Mouse (Mus musculus): ENCODE results near the gene Miga2.

Gene Miga2

GRCm38 (mm10) chr2:30363773-30364650, at the start of gene Miga2:
Gene Miga2, plus strand, starts transcription at chr2:30364233.
- DNase-seq (ENCODE audit: inconsistent ontology term): peak; percentile 99

DNA sequence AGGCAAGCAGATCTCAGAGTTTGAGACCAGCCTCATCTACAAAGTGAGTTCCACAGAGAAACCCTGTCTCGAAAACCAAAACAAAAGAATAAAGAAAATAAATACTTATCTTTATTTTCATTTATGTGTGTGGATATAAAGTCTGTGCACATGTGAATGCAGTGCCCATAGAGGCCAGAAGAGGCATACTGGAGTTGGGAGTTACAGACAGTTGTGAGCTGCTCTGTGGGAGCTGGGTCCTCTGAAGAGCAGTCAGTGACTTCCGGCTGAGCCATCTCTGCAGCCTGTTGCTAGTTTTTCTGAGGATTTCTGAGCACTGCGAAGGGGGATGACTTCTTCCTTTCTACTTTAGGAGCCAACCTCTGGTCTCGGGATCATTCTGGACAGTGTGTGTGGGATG, 47.9 kb upstream of the Miga2 start:
- DNase-seq (ENCODE audit: inconsistent ontology term): no peak

DNA sequence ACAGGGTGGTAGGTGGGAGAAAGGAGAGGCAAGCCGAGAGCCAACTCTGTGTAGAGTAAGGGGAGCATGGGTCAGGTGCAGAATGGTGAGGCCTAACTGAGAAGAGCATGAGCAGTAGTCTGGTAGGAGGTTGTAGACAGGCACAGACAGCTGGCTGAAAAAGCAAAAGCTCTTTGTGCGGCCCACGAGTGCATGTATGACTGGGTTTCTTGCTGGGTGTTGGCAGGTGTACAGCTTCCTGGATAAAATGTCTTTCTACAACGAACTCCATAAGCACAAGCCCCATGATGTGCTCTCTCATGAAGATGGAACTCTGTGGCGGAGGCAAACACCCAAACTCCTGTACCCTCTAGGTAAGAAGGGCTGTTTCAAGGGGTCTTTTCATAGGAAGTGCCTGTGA, 47.1 kb upstream of the Miga2 start:
- DNase-seq (ENCODE audit: inconsistent ontology term): no peak

DNA sequence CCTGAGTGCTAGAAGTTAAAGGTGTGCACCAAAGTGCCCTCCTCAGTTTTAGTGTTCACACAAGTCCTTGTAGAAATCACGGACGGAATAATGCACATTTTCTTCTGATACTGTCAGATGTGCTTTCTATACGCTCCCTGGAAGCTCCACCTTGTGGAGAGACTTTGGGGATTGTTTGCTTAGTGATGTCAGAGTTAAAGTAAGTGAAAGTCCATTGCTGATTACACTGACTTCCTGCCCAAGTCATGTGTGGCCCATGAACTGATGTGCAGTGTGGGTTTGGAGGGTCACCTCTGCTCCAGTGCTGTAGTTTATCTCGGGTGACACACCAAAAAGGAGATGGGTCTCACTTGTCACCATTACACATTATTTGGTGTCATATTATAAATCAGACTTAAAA, 44.8 kb upstream of the Miga2 start:
- no peak for DNase-seq (ENCODE audit: inconsistent ontology term)

- no peak for DNase-seq (ENCODE audit: inconsistent ontology term)
Measured at GRCm38 (mm10) chr2:30323111-30323510, 40.9 kb upstream of the Miga2 start.

GRCm38 (mm10) chr2:30325296-30325695, 38.7 kb upstream of the Miga2 start:
- DNase-seq (ENCODE audit: inconsistent ontology term): no peak

DNA sequence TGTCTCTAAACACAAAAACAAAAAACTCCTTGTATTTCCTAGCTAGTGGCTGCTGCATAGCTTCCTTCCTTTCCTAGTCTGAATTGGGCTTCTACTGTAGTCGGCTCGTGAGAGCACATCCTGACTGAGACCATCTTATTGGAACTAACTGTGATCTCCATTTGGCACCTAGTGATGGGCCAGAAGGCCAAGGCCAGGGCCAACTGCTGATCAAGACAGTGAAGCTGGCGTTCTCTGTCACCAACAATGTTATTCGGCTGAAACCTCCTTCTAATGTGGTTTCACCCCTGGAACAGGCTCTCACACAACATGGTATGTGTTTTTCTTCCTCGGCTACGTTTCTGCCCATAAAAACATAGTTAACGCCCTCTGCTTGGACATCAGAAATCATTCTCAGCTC, 36.8 kb upstream of the Miga2 start:
- no peak for DNase-seq (ENCODE audit: inconsistent ontology term)

GRCm38 (mm10) chr2:30328791-30329190, 35.2 kb upstream of the Miga2 start:
- no peak for DNase-seq (ENCODE audit: inconsistent ontology term)

GRCm38 (mm10) chr2:30335324-30335723, 28.7 kb upstream of the Miga2 start:
- no peak for DNase-seq (ENCODE audit: inconsistent ontology term)

DNA sequence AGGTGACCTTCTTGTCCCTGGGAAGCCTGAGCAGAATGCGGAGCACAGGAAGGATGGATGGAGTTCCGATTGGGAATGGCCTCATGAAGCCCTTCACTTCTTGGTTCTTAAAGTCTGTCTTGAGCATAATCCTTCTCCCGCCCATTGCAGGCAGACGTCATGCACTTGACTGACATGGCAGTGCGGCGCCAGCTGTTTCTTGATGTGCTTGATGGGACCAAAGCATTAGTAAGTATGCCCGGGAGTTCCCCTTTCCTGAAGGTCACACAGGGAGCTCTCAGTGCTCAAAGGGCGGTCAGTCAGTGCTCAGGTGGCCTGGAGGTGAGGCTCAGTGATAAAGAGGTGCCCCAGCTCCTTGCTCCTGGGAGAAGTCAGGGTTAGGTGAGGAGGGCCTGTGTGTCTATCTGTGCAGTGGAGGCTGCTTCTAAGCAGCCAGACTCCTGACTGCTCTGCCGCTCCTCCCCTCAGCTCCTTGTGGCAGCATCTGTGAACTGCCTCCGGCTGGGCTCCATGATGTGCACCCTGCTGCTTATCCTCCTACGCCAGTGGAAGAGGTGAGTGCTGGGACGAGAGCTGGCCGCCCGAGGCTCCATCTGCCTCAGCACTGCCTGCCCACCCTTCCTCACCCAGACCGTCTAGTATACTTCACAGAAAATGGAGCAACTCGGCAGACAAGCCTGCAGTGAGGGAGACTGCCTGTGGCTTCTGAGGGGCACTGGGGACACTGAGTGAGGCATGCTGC, 27.7 kb upstream of the Miga2 start:
- no peak for DNase-seq (ENCODE audit: inconsistent ontology term)

- no peak for DNase-seq (ENCODE audit: inconsistent ontology term)
Measured at GRCm38 (mm10) chr2:30337179-30337578, 26.9 kb upstream of the Miga2 start.

GRCm38 (mm10) chr2:30342061-30342460, 22.0 kb upstream of the Miga2 start:
- no peak for DNase-seq (ENCODE audit: inconsistent ontology term)

- no peak for DNase-seq (ENCODE audit: inconsistent ontology term)
Measured at GRCm38 (mm10) chr2:30342544-30342943, 21.5 kb upstream of the Miga2 start.

DNA sequence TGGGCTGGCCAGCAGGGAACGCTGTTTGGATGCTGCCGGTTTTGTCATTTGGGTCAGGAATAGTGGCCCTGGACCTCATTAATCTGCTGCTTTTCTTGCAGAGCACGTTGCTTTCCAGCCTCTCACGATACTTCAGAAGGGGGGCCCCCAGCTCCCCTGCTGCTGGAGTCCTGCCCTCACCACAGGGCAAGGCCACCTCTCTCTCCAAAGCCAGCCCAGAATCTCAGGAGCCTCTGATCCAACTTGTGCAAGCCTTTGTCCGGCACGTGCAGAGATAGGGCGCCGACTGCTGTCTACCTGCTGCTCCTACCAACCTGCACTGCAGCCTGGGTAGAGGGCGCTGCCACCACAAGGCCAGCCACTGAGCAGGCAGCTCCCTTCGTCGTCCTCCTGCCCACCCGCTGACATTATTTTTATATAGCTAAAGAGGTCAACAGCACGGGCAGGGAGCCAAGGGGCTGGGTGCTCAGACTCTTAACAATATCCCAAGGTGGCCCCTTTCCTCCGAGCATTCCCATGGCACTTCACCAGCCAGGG, 20.4 kb upstream of the Miga2 start:
- no peak for DNase-seq (ENCODE audit: inconsistent ontology term)

DNA sequence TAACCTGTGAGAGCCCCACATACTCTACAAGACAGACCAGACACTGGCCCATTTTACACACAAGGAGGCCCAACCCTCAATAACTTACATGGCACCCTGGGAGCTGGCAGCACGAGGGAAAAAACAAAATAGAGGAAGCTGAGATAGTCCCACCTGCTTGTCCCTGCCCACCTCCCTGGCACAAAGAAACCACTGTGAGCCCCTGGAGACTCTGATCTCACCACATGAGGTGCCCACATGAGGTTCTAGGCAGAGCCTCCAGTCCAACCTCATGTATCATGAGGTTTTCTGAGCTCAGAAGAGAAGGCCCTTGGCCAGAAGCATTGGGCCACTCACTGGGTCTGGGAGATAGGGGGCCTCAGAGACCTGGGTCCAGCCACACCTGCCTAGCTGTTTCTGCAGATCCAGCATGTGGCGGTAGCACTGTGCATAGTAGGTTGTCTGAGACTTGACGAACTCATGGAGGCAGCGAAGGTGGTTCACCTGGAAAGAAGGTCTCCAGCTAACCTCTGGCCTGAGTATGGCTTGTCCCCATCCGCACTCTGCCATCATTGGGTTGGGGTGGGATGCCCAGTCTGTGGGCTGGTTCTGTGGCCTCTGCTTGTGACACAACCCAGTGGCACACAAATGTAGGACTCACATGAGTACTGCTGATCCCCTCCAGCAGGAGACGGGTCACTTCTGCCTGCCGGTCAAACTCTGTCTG, 17.9 kb upstream of the Miga2 start:
- DNase-seq (ENCODE audit: inconsistent ontology term): no peak

DNA sequence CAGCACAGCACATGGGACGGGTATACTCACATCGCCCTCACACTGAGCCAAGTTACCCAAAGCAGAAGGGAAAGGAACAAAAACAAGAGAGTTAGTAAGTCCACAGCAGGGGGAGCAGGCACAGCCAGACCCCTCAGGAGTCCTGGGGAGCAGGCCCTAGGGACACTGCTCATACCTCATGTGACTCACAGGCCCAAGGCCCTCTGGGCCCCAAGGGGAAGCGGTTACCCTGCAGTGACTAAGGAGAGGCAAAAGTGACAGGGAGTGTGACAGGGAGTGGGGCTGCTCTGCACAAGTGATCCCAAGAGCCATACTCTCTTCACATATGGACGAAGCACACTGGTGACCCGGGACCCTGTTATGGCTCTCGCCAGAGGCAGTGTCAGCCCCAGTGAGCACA, 14.8 kb upstream of the Miga2 start:
- DNase-seq (ENCODE audit: inconsistent ontology term): no peak

GRCm38 (mm10) chr2:30351149-30351548, 12.9 kb upstream of the Miga2 start:
- DNase-seq (ENCODE audit: inconsistent ontology term): peak; percentile 58

DNA sequence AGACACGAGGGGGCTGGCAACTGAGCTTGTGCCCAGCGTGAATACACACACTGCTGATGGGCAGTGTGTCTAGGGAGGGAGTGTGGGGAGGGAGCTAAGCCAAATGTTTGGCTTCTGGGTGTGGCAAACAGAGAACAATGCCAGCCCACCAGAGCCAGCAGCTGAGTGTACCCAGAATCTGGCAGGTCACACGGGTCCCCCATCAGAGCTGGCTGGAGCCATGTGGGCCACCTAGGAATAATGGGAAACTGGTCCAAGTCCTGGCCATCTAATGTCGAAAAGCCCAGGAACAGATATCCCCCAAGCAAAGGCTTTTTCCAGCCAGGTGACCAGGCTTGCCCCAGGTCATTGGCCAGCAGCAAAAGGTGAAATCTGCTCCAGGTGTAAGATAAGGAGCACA, 8.2 kb upstream of the Miga2 start:
- DNase-seq (ENCODE audit: inconsistent ontology term): no peak

- no peak for DNase-seq (ENCODE audit: inconsistent ontology term)
Measured at GRCm38 (mm10) chr2:30356266-30356665, 7.8 kb upstream of the Miga2 start.

GRCm38 (mm10) chr2:30356906-30357305, 7.1 kb upstream of the Miga2 start:
- no peak for DNase-seq (ENCODE audit: inconsistent ontology term)

DNA sequence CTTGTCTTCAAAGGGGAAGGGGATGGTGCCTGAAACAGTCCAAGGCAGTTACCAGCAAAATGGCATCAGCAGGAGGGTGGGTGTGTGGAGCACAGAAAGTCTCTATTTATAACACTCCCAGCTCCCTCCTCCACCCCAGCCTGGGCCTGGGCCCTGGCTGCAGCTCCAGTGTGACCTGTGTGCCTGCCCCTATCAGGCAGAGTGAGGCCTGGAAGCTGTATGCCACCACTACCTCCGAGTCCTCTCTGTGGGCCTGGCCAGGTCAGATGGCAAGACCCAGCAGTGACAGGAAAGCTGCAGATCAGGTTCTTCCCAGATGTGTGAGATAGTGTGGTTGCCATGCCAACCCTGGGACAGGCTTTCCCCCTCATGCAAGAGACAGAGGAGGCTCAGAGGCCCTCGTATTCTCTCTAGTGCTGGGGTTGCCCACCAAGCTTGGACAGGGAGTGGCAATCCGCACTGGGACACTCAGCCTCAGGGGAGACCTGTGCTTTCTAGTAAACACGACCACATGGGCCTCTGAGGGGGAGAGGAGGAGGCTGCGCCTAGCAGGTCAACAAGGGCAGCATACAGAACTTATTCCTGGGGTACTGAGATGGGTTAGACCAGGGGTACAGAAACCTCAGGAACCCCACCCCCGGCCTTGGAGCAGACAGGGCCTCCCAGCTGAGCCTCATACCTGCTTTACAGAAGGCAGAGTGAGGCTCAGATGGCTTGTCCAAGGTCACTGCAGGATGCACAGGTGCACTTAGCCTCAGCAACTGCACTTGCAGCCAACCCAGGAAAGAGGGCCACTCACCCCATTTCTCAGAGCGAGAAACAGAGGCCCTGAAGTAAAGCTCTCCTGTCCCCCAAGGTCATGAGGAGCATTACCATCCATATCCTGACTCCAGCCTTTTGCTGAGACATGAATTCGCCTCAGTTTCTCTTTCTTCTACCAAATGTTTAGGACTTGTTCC, 6.2 kb upstream of the Miga2 start:
- DNase-seq (ENCODE audit: inconsistent ontology term): no peak
